Mouse (Mus musculus) gastrocnemius, adult 8-10 months (tissue): ENCODE data around the gene Mrln. TPM values are rescaled to one million over a fixed set of nuclear protein-coding genes. Genes with fewer than 3 reads are reported as not detected.
"Not testable (repeated sequence)": the region's sequence is repeated elsewhere in the genome, so short reads cannot be mapped to it uniquely, and the experiment has no call there.

Source experiments
- DNase-seq, 2 experiments: peaks; one replicate each; pipeline ENCODE4 v3.0.0; 2022; ENCODE audit warnings: low spot score in 2 of 2
- total RNA-seq, 4 experiments: library from RNA; stranded (reverse); gene quantifications; 2 replicates each; pipeline ENCODE4 v1.2.4; 2022

Gene Mrln
- total RNA-seq, 4 experiments from 2014 or later, result 225 to 294 (median 248) TPM

GRCm38 (mm10) chr10:70195279-70195678, 9.2 kb upstream of the Mrln start:
- no peak for DNase-seq

GRCm38 (mm10) chr10:70195786-70196185, 8.7 kb upstream of the Mrln start:
- DNase-seq, result no peak

DNA sequence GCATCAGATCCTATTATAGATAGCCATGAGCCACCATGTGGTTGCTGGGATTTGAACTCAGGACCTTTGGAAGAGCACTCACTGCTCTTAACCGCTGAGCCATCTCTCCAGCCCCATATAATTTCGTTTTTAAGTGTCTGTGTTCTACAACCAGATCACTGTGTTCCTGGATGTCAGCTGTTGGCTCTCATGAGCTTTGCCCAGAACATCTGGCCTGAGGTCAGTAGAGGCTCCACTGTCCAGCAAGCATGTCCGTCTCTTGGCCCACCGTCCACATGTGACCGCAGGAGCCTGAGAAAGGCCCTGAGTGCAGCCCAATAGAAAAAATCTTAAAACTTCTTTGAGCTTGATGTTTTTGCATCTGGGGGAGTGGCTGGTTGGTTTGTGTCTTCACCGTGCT, 7.8 kb upstream of the Mrln start:
- DNase-seq, result peak in 1 of 2 experiments; percentile 26

GRCm38 (mm10) chr10:70197601-70198000, 6.9 kb upstream of the Mrln start:
- DNase-seq, result no peak

- no peak for DNase-seq
Observed at GRCm38 (mm10) chr10:70198012-70198411, 6.5 kb upstream of the Mrln start.

DNA sequence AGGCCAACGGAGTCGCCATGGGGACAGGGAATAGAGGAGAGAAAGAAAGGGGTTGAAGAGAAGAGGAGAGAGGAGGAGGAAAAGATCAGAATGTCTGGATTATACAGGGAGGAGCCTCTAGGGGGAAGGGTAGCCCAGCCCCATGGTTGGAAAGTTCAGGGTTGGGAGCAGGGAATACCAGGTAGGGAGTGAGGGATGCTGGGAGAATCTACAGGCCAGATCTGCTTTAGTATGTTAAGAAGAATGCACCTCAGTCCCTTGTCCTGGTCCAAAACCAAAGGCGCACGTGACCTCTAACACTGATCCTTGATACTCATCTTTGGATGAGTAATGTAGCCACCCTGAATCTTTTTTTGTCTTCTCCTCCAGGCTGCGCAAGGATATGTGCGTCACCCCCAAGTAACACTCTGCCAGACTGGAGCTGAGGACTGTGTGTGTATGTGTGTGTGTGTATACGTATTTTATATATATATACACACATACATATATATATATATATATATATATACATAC, 5.5 kb upstream of the Mrln start:
- no peak for DNase-seq

DNA sequence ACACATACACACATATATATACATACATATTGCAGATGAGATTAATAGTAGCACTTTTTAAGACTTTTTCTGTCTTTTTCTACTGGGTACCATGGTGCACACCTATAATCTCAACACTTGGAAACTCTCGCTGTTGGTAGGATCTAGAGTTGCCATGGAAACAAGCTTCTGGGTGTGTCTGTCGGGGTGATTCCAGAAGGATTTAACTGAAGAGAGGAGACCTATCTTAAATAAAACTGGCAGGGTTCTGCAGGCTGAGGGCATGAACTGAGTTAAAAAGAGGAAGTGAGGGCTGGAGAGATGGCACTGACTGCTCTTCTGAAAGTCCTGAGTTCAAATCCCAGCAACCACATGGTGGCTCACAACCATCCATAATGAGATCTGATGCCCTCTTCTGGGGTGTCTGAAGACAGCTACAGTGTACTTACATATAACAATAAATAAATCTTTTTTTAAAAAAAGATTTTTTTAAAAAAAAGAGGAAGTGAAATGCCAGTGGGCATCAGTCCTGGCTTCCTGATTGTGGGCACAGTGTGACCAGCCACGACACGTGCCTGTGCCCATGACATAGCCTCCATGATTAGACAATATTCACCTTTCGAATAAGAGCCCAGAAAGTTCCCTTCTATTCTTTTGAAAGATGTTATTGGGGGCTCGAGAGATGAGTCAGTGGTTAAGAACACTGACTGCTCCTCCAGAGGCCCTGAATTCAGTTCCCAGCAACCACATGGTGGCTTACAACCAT, 4.8 kb upstream of the Mrln start:
- DNase-seq, result no peak

GRCm38 (mm10) chr10:70200889-70201500, 3.5 kb upstream of the Mrln start:
- DNase-seq, result no peak

DNA sequence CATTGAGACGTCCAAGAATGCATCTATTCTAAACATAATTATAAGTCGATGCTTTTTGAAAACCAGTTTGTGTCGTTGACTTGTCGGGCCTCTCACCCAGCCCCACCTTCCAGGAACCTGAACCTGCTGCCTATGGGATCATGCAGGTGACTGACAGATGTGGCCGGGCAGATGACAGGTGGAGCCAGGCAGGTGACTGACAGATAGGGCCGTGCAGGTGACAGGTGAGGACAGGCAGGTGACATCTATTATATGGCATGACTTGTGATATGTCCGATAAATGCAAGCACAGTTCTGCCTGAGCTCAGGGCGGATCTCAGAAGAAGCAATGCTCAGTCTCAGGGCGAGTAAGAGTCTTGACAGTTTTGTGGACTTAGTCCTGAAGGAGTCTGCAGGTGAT, 6.8 kb downstream of the Mrln start:
- no peak for DNase-seq

DNA sequence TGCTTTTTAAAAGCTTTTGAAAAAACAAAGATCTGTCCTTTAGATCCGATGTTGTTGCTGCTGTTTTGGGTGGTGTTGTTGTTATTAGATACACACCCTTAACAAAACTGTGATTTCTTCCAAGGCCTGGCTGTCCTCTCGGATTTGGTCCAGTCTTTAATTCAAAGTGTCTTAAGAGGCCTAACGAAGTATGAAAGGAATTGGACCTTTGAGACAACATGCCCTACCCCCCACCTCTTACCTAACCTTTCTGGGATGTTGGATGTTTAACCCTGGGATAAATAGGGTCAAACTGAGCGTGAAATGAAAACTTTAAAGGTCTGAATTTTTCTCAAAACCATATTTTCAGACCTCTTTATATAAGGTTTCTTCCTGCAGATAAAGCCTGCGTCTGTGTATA, 16.5 kb downstream of the Mrln start:
- DNase-seq, result no peak

DNA sequence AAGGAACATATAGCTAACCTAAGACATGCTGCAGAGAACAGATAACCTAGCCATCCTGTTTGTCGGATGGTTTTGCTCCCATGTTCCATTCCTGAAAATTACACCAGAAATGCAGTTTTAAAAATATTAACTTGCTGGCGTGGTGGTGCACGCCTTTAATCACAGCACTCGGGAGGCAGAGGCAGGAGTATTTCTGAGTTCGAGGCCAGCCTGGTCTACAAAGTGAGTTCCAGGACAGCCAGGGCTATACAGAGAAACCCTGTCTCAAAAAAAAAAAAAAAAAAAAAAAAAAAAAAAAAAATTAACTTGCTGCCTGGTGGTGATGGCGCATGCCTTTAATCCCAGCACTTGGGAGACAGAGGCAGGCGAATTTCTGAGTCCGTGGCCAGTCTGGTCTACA, 17.8 kb downstream of the Mrln start:
- DNase-seq, result not testable (repeated sequence)

DNA sequence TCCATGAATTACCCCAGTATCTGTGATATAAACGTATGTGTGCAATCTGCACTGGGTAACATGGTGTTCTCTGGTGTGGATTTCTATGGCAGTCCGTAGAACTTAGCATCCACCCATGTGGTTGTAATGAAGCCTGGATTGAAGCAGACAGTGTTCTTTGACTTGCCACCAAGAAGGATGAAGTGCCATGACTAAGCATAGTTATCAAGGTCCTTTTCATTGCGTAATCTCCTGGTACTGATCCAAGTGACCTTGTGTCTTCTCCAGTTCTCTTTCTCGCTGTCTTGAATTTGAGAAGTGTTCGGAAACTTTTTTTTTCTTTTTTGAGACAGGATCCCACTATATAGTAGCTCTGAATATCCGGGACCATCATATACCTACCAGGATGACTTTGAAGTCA, 20.1 kb downstream of the Mrln start:
- peak in 1 of 2 experiments; percentile 46 for DNase-seq

DNA sequence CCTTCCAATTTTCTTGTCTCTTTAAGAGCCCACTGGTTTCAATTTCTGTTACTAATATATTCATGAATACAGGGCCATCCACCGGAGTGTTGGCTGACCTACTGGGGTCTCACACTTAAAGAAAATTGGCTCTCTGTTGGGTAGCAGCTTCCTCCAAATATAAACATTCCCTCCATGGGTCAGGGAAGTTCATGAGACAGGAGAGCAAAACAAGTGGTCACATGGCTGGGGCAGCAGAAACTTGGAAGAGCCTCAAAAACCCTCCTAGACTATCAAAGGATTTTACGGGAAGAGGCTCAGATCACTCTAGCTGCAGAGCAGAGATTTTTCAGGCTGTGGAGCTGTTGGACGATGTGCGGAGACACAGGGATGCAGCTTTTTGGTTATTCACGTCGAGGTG, 21.3 kb downstream of the Mrln start:
- no peak for DNase-seq

DNA sequence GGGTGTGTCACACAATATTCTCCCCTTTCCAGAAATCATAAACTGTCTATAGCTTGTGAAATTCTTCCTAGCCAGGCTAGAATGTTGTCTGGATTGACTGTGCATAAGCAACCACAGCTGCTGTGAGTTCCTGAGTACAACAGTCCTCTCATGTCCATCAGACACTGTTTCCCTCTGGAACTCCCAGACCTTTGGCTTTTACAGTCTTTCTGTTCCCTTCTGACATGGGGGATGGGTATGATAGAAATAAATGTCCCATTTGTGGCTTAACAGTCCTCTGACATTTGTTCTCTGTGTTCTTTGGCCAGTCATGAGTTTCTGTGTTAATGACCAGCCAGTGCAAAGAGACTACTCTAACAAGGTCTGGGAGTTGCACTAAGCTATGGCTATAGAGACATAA, 22.1 kb downstream of the Mrln start:
- no peak for DNase-seq

DNA sequence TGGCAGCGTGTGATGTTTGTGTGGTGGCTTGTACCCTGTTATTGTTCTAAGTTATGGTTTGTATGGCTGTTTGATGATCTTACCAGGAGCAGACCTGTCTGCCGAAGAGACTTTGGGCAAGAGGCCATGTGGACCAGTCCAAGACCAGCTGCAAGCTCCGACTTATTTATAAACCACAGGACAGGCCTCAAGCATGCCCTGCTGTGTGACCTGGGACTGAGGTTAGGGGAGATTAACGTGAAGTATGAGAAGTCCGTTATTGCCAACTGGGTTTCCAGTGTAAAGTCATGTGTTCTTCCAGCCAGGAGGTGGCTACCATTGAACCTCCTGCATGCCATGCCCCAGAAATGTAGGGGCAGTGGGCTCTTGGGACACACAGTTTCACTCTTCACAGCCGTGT, 25.9 kb downstream of the Mrln start:
- DNase-seq, result peak; percentile 50 to 71

DNA sequence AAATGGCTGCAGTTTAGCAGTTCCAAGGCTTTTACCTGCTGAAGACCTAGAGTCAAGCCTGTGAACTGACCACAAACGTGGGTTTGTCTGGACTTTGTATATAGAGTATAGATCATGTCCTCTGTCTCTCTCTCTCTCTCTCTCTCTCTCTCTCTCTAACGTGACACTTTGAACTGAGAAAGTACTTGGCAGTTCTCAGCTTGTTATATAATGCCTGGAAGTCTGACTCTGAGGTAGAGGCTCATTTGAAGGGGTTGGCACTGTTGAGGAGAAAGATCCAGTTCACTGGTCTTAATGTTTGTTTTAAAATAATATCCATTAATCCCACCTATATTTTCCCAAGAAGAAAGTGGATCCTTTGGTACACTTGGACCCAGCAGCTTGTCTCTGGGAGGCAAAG, 33.5 kb downstream of the Mrln start:
- DNase-seq, result no peak

- DNase-seq, result peak; percentile 45 to 47
Observed at GRCm38 (mm10) chr10:70242751-70243444, 38.4 kb downstream of the Mrln start.

GRCm38 (mm10) chr10:70244921-70245558, 40.6 kb downstream of the Mrln start, which contains the start of gene Slc16a9:
Gene Slc16a9 (plus strand): TSS chr10:70245100.
- peak; percentile 41 to 59 for DNase-seq

GRCm38 (mm10) chr10:70245559-70245945, 41.1 kb downstream of the Mrln start:
- DNase-seq, result no peak

DNA sequence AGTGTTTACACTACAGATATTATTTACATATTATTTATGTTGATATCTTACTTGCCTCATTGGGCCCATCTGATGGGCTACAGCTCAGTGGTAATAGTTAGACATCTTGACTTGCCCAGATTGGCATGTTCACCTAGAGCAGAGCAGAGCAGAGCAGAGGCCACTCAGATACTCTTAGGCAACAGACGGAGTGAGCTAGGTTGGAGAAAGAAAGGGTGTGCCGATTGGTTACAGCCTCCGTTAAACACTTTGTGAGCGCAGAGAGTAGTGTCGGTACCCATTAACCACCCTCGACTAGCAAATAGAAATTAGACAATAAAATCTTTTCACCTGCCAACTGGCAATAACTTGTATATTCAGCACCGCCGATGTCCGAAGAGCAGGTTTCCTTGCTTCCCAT, 41.6 kb downstream of the Mrln start:
- no peak for DNase-seq

DNA sequence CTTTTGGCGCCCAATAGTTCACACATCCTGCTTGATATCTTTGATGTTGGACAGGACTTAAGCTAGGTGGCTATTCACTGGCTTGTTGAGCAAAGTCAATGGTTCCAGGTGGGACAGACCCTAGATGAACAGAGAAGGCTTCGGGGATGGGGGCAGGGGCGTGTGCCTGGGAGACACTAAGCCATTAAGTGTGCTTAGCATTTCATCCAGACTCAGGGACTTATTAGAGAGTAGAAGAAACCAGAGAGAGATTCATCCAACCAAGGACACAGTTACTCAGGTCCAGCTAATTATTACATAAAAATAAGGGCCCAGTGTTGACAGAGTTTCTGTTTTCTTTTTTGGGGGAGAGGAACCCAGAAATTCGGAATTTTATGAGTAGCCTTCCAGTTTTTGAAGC, 45.9 kb downstream of the Mrln start:
- no peak for DNase-seq

- peak in 1 of 2 experiments; percentile 20 for DNase-seq
Observed at GRCm38 (mm10) chr10:70250766-70251165, 46.3 kb downstream of the Mrln start.
